Mouse (Mus musculus): ENCODE measurements around the gene Psmd3. TPM values are rescaled to one million over a fixed set of nuclear protein-coding genes. Genes with fewer than 3 reads are reported as not detected.
"Not testable (repeated sequence)": the region's sequence is repeated elsewhere in the genome, so short reads cannot be mapped to it uniquely, and the experiment has no call there.

Psmd3 gene
- polyA plus RNA-seq, 1 experiment from 2014 or later = 284 TPM

- peaks cover 4% of the 10 kb centered on the region; the same call in 1 of the 2 replicates for H3K9me3 ChIP-seq (replicated peaks)
- no peak overlapping the region for H3K27ac ChIP-seq
- peaks cover 8% of the 10 kb centered on the region; the same call in 1 of the 2 replicates for H3K4me1 ChIP-seq
- no peak for DNase-seq (ENCODE audit: low spot score)
- no peaks in the 10 kb centered on the region for H3K27me3 ChIP-seq (ENCODE audit: low read depth, poor library complexity, severe bottlenecking)
- 80% methylated on average over 3 of the region's 3 CpGs for WGBS
- no peaks in the 10 kb centered on the region for H3K36me3 ChIP-seq
- no peak overlapping the region for H3K4me3 ChIP-seq
Observed at GRCm38 (mm10) chr11:98734020-98734419, 51.7 kb downstream of the Psmd3 start.

- Histone ChIP-seq H3K27ac (no peak overlapping the region), H3K36me3 (no peaks in the 10 kb centered on the region), H3K4me3 (no peak overlapping the region), H3K4me1 (peaks cover 16% of the 10 kb centered on the region), H3K9me3 (replicated peaks) (peaks cover 4% of the 10 kb centered on the region; the same call in 1 of the 2 replicates), H3K27me3 (ENCODE audit: low read depth, poor library complexity, severe bottlenecking) (no peaks in the 10 kb centered on the region)
- WGBS = 91% methylated on average over 4 of the region's 4 CpGs
- DNase-seq (ENCODE audit: low spot score) = no peak
Observed at GRCm38 (mm10) chr11:98735111-98735510, 52.8 kb downstream of the Psmd3 start.

GRCm38 (mm10) chr11:98736176-98736575 is 53.8 kb downstream of the Psmd3 start:
- Histone ChIP-seq H3K4me3 (no peak overlapping the region), H3K36me3 (no peaks in the 10 kb centered on the region), H3K27ac (no peak overlapping the region), H3K9me3 (replicated peaks) (peaks cover 4% of the 10 kb centered on the region; the same call in 1 of the 2 replicates), H3K27me3 (ENCODE audit: low read depth, poor library complexity, severe bottlenecking) (no peaks in the 10 kb centered on the region), H3K4me1 (peaks cover 26% of the 10 kb centered on the region)
- 90% methylated on average over 1 of the region's 1 CpGs for WGBS
- no peak for DNase-seq (ENCODE audit: low spot score)

DNA sequence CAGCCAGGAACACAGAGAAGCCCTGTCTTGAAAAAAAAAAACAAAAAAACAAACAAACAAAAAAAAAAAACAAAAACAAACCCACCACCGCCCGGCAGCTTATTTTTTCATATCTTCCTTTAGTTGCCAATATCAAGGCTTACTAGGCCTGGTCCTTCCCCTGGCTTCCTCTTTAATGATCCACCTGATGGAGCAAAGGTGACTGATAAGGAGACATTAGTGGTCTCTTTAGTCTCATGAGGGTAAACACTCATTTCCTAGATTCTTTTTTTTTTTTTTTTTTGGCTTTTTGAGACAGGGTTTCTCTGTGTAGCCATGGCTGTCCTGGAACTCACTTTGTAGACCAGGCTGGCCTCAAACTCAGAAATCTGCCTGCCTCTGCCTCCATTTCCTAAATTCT is 54.9 kb downstream of the Psmd3 start:
- 96% methylated on average over 2 of the region's 2 CpGs for WGBS
- not testable (repeated sequence) for H3K27me3 ChIP-seq (ENCODE audit: low read depth, poor library complexity, severe bottlenecking); DNase-seq (ENCODE audit: low spot score); H3K27ac ChIP-seq; H3K9me3 ChIP-seq (replicated peaks); H3K36me3 ChIP-seq; H3K4me3 ChIP-seq
- H3K4me1 ChIP-seq = peaks cover 35% of the 10 kb centered on the region

- peaks cover 48% of the 10 kb centered on the region for H3K4me1 ChIP-seq
- H3K27ac ChIP-seq = peak overlapping the region; percentile 50; the same call in 1 of the 2 replicates
- no peak for DNase-seq (ENCODE audit: low spot score)
- H3K27me3 ChIP-seq (ENCODE audit: low read depth, poor library complexity, severe bottlenecking) = no peaks in the 10 kb centered on the region
- H3K4me3 ChIP-seq = no peak overlapping the region
- H3K9me3 ChIP-seq (replicated peaks) = peaks cover 4% of the 10 kb centered on the region; the same call in 1 of the 2 replicates
- WGBS = 43% methylated on average over 4 of the region's 4 CpGs
- no peaks in the 10 kb centered on the region for H3K36me3 ChIP-seq
Observed at GRCm38 (mm10) chr11:98738428-98738911, 56.1 kb downstream of the Psmd3 start.

- no peak for DNase-seq (ENCODE audit: low spot score)
- Histone ChIP-seq H3K36me3 (no peaks in the 10 kb centered on the region), H3K27me3 (ENCODE audit: low read depth, poor library complexity, severe bottlenecking) (no peaks in the 10 kb centered on the region), H3K4me3 (no peak overlapping the region), H3K27ac (no peak overlapping the region; the same call in 1 of the 2 replicates), H3K9me3 (replicated peaks) (peaks cover 4% of the 10 kb centered on the region; the same call in 1 of the 2 replicates), H3K4me1 (peaks cover 53% of the 10 kb centered on the region)
- 75% methylated on average over 9 of the region's 9 CpGs for WGBS
Observed at GRCm38 (mm10) chr11:98738925-98739324, 56.6 kb downstream of the Psmd3 start.

DNA sequence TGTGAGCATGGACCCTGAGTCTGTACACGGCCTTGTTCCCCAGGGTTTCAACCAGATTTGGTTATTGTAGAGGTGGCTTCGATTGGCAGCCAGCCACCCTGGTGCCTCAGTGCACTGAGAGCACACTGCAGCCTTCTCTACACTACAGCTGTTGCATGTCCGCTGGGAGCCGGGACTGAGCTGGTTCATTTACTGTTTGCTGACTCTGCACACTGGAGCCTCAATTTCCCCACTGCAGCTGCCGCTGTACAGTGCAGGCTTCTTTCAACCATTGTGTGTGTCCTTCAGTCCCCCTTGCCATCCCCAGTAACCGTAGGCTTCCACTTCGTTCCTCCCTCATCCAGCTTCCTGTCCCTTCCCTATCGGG is 57.7 kb downstream of the Psmd3 start:
- H3K4me1 ChIP-seq = peaks cover 63% of the 10 kb centered on the region
- H3K27ac ChIP-seq = peak overlapping the region; percentile 97
- 15% methylated on average over 8 of the region's 8 CpGs for WGBS
- no peaks in the 10 kb centered on the region for H3K27me3 ChIP-seq (ENCODE audit: low read depth, poor library complexity, severe bottlenecking)
- H3K36me3 ChIP-seq = no peaks in the 10 kb centered on the region
- peak overlapping the region; percentile 94 for H3K4me3 ChIP-seq
- no peaks in the 10 kb centered on the region for H3K9me3 ChIP-seq (replicated peaks)
- DNase-seq (ENCODE audit: low spot score) = no peak

DNA sequence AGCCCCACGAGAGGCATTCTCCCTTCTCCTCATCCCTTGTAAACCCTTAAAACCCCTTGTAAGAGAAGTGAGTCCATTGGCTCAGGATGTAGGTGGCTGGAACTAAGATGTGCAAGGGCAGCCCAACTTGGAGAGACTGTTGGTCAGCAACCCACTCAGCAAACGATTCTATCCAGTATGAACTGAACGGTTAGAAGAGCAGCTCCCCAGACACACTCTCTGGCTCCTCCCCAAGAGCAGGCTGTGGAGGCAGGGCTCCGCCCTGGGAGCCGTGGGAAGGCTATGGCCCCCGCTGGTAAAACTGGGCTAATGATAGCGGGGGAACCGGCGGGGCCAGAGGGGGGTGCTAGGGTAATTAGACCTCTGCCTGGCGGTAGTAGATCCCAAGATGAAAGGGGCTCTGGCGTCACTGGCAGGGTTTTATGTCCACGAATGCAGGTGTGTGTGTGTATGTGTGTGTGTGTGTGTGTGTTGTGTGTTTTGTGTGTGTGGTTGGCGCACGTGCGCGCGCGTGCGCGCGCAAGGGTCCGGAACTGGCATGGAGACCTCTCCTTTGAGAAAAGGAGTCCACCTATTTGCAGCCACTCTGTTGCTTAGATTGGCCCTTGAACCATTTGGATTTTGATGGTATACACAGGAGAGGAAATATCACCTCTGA is 58.2 kb downstream of the Psmd3 start, which contains the start of gene Thra:
Gene Thra (plus strand): TSS at position 246 of the 658 bp plus-strand sequence.
- peak; percentile 81 for DNase-seq (ENCODE audit: low spot score)
- Histone ChIP-seq H3K27ac (peak within 1 kb of the TSS; percentile 97), H3K4me1 (peaks cover 68% of the 10 kb centered on the region), H3K27me3 (ENCODE audit: low read depth, poor library complexity, severe bottlenecking) (no peaks in the 10 kb centered on the region), H3K9me3 (replicated peaks) (no peaks in the 10 kb centered on the region), H3K36me3 (no peaks in the 10 kb centered on the region), H3K4me3 (peak within 1 kb of the TSS; percentile 94)
- under 1% methylated on average over 22 of the region's 22 CpGs for WGBS

DNA sequence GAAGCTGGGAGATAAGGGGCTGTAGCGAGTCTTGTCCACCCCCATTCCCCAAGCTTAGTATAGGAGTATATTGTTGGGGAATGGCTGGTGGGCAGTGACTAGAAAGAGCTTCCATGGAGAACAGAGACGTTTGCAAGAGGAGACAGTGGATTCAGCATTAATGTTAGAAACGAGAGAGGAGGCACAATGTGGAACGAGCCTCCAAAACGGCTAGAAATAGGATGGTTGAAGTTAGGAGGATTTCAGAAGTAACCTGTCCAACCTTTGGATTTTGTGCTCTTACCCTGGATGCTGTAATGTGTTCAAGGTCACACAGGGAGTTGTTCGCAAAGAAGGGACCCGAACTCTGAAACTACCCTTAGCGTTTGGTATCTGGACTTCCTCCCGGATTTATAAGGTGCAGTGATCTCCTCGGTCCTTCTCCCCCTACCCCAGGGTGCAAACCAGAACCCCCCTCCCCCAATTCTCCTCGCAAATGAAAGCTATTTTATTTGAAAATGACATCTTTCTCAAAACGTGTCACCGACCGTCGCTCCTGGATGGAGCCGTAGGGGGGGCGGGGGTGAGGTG is 58.8 kb downstream of the Psmd3 start:
- under 1% methylated on average over 17 of the region's 17 CpGs for WGBS
- no peaks in the 10 kb centered on the region for H3K36me3 ChIP-seq

DNA sequence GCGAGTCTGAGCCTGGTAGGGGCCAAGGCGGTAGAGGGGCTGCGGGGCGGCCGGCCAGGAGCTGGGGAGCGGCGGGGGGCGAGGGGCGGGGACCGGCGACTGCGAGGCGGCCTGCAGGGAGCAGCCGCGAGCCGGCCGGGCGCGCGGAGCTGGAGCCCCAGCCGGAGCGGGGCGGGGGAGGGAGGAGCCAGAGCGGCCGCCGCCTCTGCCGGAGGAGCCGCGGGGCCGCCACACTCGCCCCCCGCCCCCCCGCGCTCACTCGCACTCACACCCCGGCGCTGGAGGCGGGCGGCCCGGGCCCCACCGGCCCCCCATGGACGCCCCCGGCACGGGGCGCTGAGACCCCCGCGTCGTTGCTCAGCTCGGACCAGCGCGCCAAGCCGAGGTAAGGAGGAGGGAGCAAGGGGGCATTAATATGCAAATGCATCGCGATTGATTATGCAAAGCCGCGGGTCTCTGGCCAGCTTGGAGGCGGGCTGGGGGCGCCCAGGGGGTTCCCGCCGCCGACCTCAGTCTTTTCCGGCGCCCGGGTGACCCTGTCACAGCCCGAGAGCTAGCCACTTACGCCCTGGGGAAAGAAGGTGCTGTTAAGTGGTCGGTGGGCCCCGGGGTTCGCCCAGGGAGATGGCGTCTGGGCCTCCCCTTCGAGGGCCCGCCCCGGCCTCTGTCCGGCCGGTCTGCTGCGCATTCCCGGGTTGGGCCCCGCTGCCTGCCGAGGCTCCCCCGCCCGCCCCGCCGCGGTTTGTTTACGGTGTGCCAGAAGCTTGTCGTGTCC is 59.5 kb downstream of the Psmd3 start:
- no peaks in the 10 kb centered on the region for H3K36me3 ChIP-seq
- H3K4me3 ChIP-seq = peak overlapping the region; percentile 94
- peak overlapping the region; percentile 97 for H3K27ac ChIP-seq
- H3K9me3 ChIP-seq (replicated peaks) = no peaks in the 10 kb centered on the region
- WGBS = 1% methylated on average over 83 of the region's 86 CpGs
- H3K27me3 ChIP-seq (ENCODE audit: low read depth, poor library complexity, severe bottlenecking) = no peaks in the 10 kb centered on the region
- peak; percentile 85 for DNase-seq (ENCODE audit: low spot score)
- peaks cover 81% of the 10 kb centered on the region for H3K4me1 ChIP-seq

More for the DNA sequence above, 58.8 kb downstream of the Psmd3 start:
- peak overlapping the region; percentile 97 for H3K27ac ChIP-seq
- H3K27me3 ChIP-seq (ENCODE audit: low read depth, poor library complexity, severe bottlenecking) = no peaks in the 10 kb centered on the region
- H3K9me3 ChIP-seq (replicated peaks) = no peaks in the 10 kb centered on the region
- no peak for DNase-seq (ENCODE audit: low spot score)
- peaks cover 75% of the 10 kb centered on the region for H3K4me1 ChIP-seq
- peak overlapping the region; percentile 94 for H3K4me3 ChIP-seq

DNA sequence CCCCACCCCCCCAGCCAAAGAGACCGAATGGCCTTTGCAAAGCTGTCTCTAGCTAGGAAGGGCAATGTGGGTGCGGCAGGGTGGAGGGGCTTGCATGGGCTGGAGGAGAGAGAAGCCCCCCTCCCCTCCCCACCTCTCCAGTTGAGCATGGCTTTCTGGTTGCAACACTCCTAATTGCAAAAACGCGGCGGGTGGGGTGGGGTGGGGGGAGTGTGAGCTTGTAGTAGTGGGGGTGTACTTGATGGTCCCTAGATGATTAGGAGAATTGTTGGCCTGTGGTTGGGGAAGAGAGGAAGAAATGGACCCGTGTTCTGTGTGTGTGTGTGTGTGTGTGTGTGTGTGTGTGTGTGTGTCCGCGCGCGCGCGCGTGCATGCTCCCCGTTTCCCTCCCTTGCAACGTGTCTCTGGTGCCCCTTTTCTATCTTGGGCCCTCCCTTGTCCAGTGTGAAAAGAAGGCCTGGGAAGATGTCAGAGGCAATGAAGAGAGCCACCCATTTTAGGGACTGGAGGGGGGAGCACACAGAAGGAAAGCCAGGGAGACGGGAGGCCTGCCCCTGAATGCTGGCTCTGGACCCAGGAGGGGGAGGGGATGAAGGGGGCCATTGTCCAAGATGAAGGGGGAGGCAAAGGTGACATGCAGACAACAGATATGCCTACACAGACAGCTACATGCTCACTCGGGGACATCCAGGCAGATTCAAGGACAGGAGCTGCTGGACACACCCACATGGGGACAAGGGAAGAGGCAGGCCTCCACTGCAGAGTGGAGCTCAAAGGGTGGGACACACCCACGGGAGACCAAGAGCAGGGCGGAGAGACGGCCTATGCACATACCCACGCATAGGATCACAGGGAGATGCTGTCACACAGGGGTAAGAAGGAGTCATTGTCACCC is 60.3 kb downstream of the Psmd3 start:
- no peak for DNase-seq (ENCODE audit: low spot score)
- H3K4me3 ChIP-seq = peak overlapping the region; percentile 94
- WGBS = 14% methylated on average over 14 of the region's 21 CpGs
- no peaks in the 10 kb centered on the region for H3K27me3 ChIP-seq (ENCODE audit: low read depth, poor library complexity, severe bottlenecking)
- H3K4me1 ChIP-seq = peaks cover 90% of the 10 kb centered on the region
- no peaks in the 10 kb centered on the region for H3K9me3 ChIP-seq (replicated peaks)
- H3K36me3 ChIP-seq = no peaks in the 10 kb centered on the region
- peak overlapping the region; percentile 97 for H3K27ac ChIP-seq

All from limb, embryonic 10.5 days (tissue).